Mouse (Mus musculus) embryonic fibroblast, embryonic 13.5 days (primary cell): ENCODE results near the gene Hmgcl.

Experiments used
- CTCF ChIP-seq: IDR thresholded peaks from 2 replicates; pipeline ENCODE4 v1.5.1; 2011; ENCODE audit warnings: mild to moderate bottlenecking, control low read depth, low read length, moderate library complexity, borderline replicate concordance; ENCODE audit not compliant: insufficient read depth
- POLR2A ChIP-seq: IDR thresholded peaks from 2 replicates; pipeline ENCODE4 v1.6.1; 2011; ENCODE audit warnings: low read depth, mild to moderate bottlenecking, control low read depth, low read length, moderate library complexity

DNA sequence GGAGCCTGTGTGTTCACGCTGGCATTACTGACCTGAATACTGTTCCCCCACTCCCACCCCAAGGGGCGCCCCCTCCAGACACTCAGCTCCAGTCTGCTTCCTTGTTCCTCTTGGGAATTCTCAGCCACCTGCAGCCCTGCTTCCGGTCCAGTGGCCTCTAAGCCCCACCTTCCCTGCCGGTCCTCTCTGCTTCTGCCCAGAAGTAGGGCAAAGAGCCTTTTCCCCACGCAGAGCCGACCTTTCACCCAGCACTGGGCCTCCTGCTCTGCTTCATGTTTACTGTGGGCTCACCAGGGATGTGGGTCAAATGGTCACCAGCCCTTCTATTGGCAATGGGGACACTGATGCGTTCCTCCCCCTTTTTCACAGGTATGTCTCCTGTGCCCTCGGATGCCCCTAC, 12.1 kb downstream of the Hmgcl start:
- TF ChIP-seq CTCF: no peak
- TF ChIP-seq POLR2A: no peak
